Mouse (Mus musculus) adrenal gland, adult 10 weeks (tissue): ENCODE results near the gene Ndst2. TPM values are rescaled to one million over a fixed set of nuclear protein-coding genes. Genes with fewer than 3 reads are reported as not detected.

Source experiments
- polyA plus RNA-seq: library from polyadenylated mRNA; stranded (reverse); fragments of 350-450 nt; fragmentation: Illumina TruSeq; extraction: RNeasy Lipid Tissue Mini Kit (QIAGEN cat#74804); gene quantifications from one replicate; pipeline ENCODE4 v1.2.3, GENCODE M21; 2014; ENCODE audit warnings: low read depth, low replicate concordance

Ndst2 gene
- polyA plus RNA-seq: 2.2 TPM

GRCm38 (mm10) chr14:20733952-20734774 is at the start of gene Ndst2:
TSS of gene Ndst2 (minus strand) at chr14:20734562.

GRCm38 (mm10) chr14:20707201-20708190 is 26.9 kb downstream of the Ndst2 start, which contains the start of gene Zswim8:
TSS of gene Zswim8 (plus strand) at chr14:20707552.

GRCm38 (mm10) chr14:20702741-20703381 is 31.5 kb downstream of the Ndst2 start, which contains the start of gene Chchd1:
TSS of gene Chchd1 (plus strand) at chr14:20703006.

GRCm38 (mm10) chr14:20694884-20695760 is 39.2 kb downstream of the Ndst2 start, which contains the start of gene Fut11:
TSS of gene Fut11 (plus strand) at chr14:20694968.

GRCm38 (mm10) chr14:20674064-20674833 is 60.1 kb downstream of the Ndst2 start, which contains the start of gene Sec24c:
TSS of gene Sec24c (plus strand) at chr14:20674308.

Other genes with a start within 250 kb of the Ndst2 start
- gene Mss51, start 237.7 kb downstream of the Ndst2 start, polyA plus RNA-seq: 1.2 TPM
- gene Ppp3cb, start 188.0 kb downstream of the Ndst2 start, polyA plus RNA-seq: 254 TPM
- 10.8 TPM for gene Usp54, start 93.5 kb downstream of the Ndst2 start, polyA plus RNA-seq
- gene Myoz1, start 78.0 kb downstream of the Ndst2 start, polyA plus RNA-seq: 6.0 TPM
- gene Synpo2l, start 66.2 kb downstream of the Ndst2 start, polyA plus RNA-seq: 0.47 TPM
- gene Sec24c, start 60.3 kb downstream of the Ndst2 start, polyA plus RNA-seq: 52.5 TPM
- gene Fut11, start 39.6 kb downstream of the Ndst2 start, polyA plus RNA-seq: 40.8 TPM
- gene Chchd1, start 31.6 kb downstream of the Ndst2 start, polyA plus RNA-seq: 142 TPM
- gene Zswim8, start 27.0 kb downstream of the Ndst2 start, polyA plus RNA-seq: 9.0 TPM
- gene Camk2g, start 59.5 kb upstream of the Ndst2 start, polyA plus RNA-seq: 47.6 TPM
- 15.6 TPM for gene Plau, start 102.1 kb upstream of the Ndst2 start, polyA plus RNA-seq
- gene Vcl, start 194.8 kb upstream of the Ndst2 start, polyA plus RNA-seq: 131 TPM